Mouse (Mus musculus) megakaryocyte, embryonic 14.5 days (primary cell): ENCODE data around the gene Ly6g6e.

Source experiments
- FLI1 ChIP-seq: IDR thresholded peaks from 2 replicates; pipeline ENCODE4 v1.6.1; 2012; ENCODE audit warnings: low read length, inconsistent platforms, mixed read lengths
- GATA1 ChIP-seq: IDR thresholded peaks from 3 replicates; pipeline ENCODE4 v1.6.1; 2012; ENCODE audit warnings: mixed read lengths, low read length, inconsistent platforms, borderline replicate concordance

GRCm38 (mm10) chr17:35088825-35089644, 12.3 kb downstream of the Ly6g6e start, which contains the start of gene Abhd16a:
- TF ChIP-seq GATA1 (no peak), FLI1 (no peak)
